Mouse (Mus musculus): ENCODE data around the gene Pla2g5.

Gene Pla2g5

GRCm38 (mm10) chr4:138800134-138800744, 63.0 kb downstream of the Pla2g5 start:
- WGBS: 41% methylated on average over 12 of the region's 12 CpGs

GRCm38 (mm10) chr4:138797217-138797570, 66.1 kb downstream of the Pla2g5 start:
- 37% methylated on average over 4 of the region's 4 CpGs for WGBS

GRCm38 (mm10) chr4:138796513-138797216, 66.6 kb downstream of the Pla2g5 start:
- WGBS: 37% methylated on average over 6 of the region's 6 CpGs

GRCm38 (mm10) chr4:138794344-138794743, 68.9 kb downstream of the Pla2g5 start:
- WGBS: 94% methylated on average over 6 of the region's 6 CpGs

- 51% methylated on average over 2 of the region's 2 CpGs for WGBS
These were observed 70.0 kb downstream of the Pla2g5 start for GRCm38 (mm10) chr4:138793276-138793675.

GRCm38 (mm10) chr4:138792599-138792998, 70.7 kb downstream of the Pla2g5 start:
- 50% methylated on average over 9 of the region's 9 CpGs for WGBS

GRCm38 (mm10) chr4:138791452-138791851, 71.8 kb downstream of the Pla2g5 start:
- 49% methylated on average over 6 of the region's 6 CpGs for WGBS

- 39% methylated on average over 4 of the region's 4 CpGs for WGBS
These were observed 74.9 kb downstream of the Pla2g5 start for GRCm38 (mm10) chr4:138788381-138788780.

- 26% methylated on average over 4 of the region's 4 CpGs for WGBS
These were observed 77.1 kb downstream of the Pla2g5 start for GRCm38 (mm10) chr4:138786141-138786540.

- WGBS: 71% methylated on average over 4 of the region's 4 CpGs
These were observed 77.6 kb downstream of the Pla2g5 start for GRCm38 (mm10) chr4:138785721-138786120.

- 46% methylated on average over 6 of the region's 6 CpGs for WGBS
These were observed 81.2 kb downstream of the Pla2g5 start for GRCm38 (mm10) chr4:138782098-138782497.

- WGBS: 83% methylated on average over 5 of the region's 5 CpGs
These were observed 83.0 kb downstream of the Pla2g5 start for GRCm38 (mm10) chr4:138780300-138780699.

GRCm38 (mm10) chr4:138777417-138778407, 85.6 kb downstream of the Pla2g5 start:
- WGBS: 51% methylated on average over 20 of the region's 20 CpGs

- 78% methylated on average over 6 of the region's 6 CpGs for WGBS
These were observed 87.8 kb downstream of the Pla2g5 start, which contains the start of gene Pla2g2d for GRCm38 (mm10) chr4:138775435-138775834. Gene Pla2g2d (plus strand): TSS chr4:138775735.

GRCm38 (mm10) chr4:138772386-138772785, 90.9 kb downstream of the Pla2g5 start:
- 72% methylated on average over 5 of the region's 5 CpGs for WGBS

- 79% methylated on average over 10 of the region's 10 CpGs for WGBS
These were observed 91.3 kb downstream of the Pla2g5 start for GRCm38 (mm10) chr4:138771970-138772369.

GRCm38 (mm10) chr4:138762266-138762665, 101.0 kb downstream of the Pla2g5 start:
- 74% methylated on average over 9 of the region's 9 CpGs for WGBS

- 91% methylated on average over 8 of the region's 8 CpGs for WGBS
These were observed 105.9 kb downstream of the Pla2g5 start, which contains the start of gene Pla2g2f for GRCm38 (mm10) chr4:138757416-138757815. Gene Pla2g2f (minus strand): TSS chr4:138757626.

- 51% methylated on average over 11 of the region's 11 CpGs for WGBS
These were observed 107.3 kb downstream of the Pla2g5 start for GRCm38 (mm10) chr4:138755983-138756382.

- WGBS: 47% methylated on average over 4 of the region's 4 CpGs
These were observed 107.8 kb downstream of the Pla2g5 start for GRCm38 (mm10) chr4:138755439-138755838.

- 91% methylated on average over 9 of the region's 9 CpGs for WGBS
These were observed 108.8 kb downstream of the Pla2g5 start for GRCm38 (mm10) chr4:138754432-138754831.

GRCm38 (mm10) chr4:138753608-138754007, 109.7 kb downstream of the Pla2g5 start:
- WGBS: 88% methylated on average over 3 of the region's 3 CpGs

All from cerebral cortex, adult 2 months (tissue).